Mouse (Mus musculus) neural tube, embryonic 15.5 days (tissue): ENCODE measurements around the gene Atn1. TPM values are rescaled to one million over a fixed set of nuclear protein-coding genes. Genes with fewer than 3 reads are reported as not detected.
A peak's percentile ranks its signal among the peaks of the same experiment; 100 is the strongest.

ENCODE experiments used
- ATAC-seq: fragments of 200-750 bp; cut with Nextera tagmentation; 2 replicates; pipeline ENCODE4 v1.8.0; 2017; ENCODE audit warnings: mild to moderate bottlenecking, moderate TSS enrichment, moderate library complexity; ENCODE audit not compliant: low FRiP score
- H3K27ac ChIP-seq: fragments of 300-500 bp; sonication (generic); replicated peaks from 2 replicates; pipeline ENCODE4 v1.5.1; 2015; ENCODE audit warnings: mild to moderate bottlenecking, inconsistent platforms
- H3K27me3 ChIP-seq: fragments of 300-500 bp; sonication (generic); replicated peaks from 2 replicates; pipeline ENCODE4 v1.6.1; 2015; ENCODE audit warnings: inconsistent platforms
- H3K36me3 ChIP-seq: fragments of 300-500 bp; sonication (generic); 2 replicates; pipeline ENCODE4 v1.6.1; 2015; ENCODE audit warnings: inconsistent platforms
- H3K4me1 ChIP-seq: fragments of 300-500 bp; sonication (generic); 2 replicates; pipeline ENCODE4 v1.6.1; 2015; ENCODE audit warnings: inconsistent platforms
- H3K4me2 ChIP-seq: fragments of 300-500 bp; sonication (generic); 2 replicates; pipeline ENCODE4 v1.6.1; 2015; ENCODE audit warnings: inconsistent platforms, mild to moderate bottlenecking, moderate library complexity
- H3K4me3 ChIP-seq: fragments of 300-500 bp; sonication (generic); replicated peaks from 2 replicates; pipeline ENCODE4 v1.5.1; 2015; ENCODE audit warnings: mild to moderate bottlenecking, inconsistent platforms
- H3K9ac ChIP-seq: fragments of 300-500 bp; sonication (generic); replicated peaks from 2 replicates; pipeline ENCODE4 v1.6.1; 2015; ENCODE audit warnings: mild to moderate bottlenecking, inconsistent platforms
- H3K9me3 ChIP-seq: fragments of 300-500 bp; sonication (generic); replicated peaks from 2 replicates; pipeline ENCODE4 v1.6.1; 2016; ENCODE audit warnings: inconsistent platforms
- WGBS: fragments of 180-500 bp; shearing (Covaris S2); methylation state at CpG from one replicate; pipeline ENCODE4 v1.1.7; 2015; ENCODE audit warnings: mixed read lengths; 5-methylcytosine and 5-hydroxymethylcytosine counted together
- polyA plus RNA-seq: library from polyadenylated mRNA; unstranded; fragments of >200 nt; fragmentation: Nextera tagmentation; extraction: Ambion mirVana; gene quantifications from 2 replicates; pipeline ENCODE4 v1.2.1, GENCODE M21; 2015

The Atn1 gene
- polyA plus RNA-seq, 1 experiment from 2014 or later: 23.1 TPM

- Histone ChIP-seq H3K4me1 (no peaks in the 10 kb centered on the region), H3K9ac (no peak overlapping the region), H3K36me3 (peaks cover 64% of the 10 kb centered on the region), H3K27ac (no peak overlapping the region), H3K27me3 (no peaks in the 10 kb centered on the region), H3K9me3 (no peaks in the 10 kb centered on the region), H3K4me2 (no peak overlapping the region), H3K4me3 (no peak overlapping the region)
- WGBS: 60% methylated on average over 3 of the region's 3 CpGs
- peak; percentile 59 for ATAC-seq
Measured at GRCm38 (mm10) chr6:124702784-124703103, 53.6 kb downstream of the Atn1 start.

- Histone ChIP-seq H3K4me1 (no peaks in the 10 kb centered on the region), H3K9ac (no peak overlapping the region), H3K27ac (no peak overlapping the region), H3K36me3 (peaks cover 60% of the 10 kb centered on the region), H3K27me3 (no peaks in the 10 kb centered on the region), H3K4me2 (no peak overlapping the region), H3K9me3 (no peaks in the 10 kb centered on the region), H3K4me3 (no peak overlapping the region)
- ATAC-seq: no peak
- WGBS: 90% methylated on average over 17 of the region's 17 CpGs
Measured at GRCm38 (mm10) chr6:124702102-124702783, 54.1 kb downstream of the Atn1 start.

GRCm38 (mm10) chr6:124701338-124701737 is 55.0 kb downstream of the Atn1 start:
- no peak overlapping the region for H3K4me3 ChIP-seq
- WGBS: 82% methylated on average over 8 of the region's 8 CpGs
- no peak overlapping the region for H3K9ac ChIP-seq
- H3K27ac ChIP-seq: no peak overlapping the region
- H3K27me3 ChIP-seq: no peaks in the 10 kb centered on the region
- no peaks in the 10 kb centered on the region for H3K4me1 ChIP-seq
- no peak for ATAC-seq
- peaks cover 60% of the 10 kb centered on the region for H3K36me3 ChIP-seq
- no peaks in the 10 kb centered on the region for H3K9me3 ChIP-seq
- no peak overlapping the region for H3K4me2 ChIP-seq

DNA sequence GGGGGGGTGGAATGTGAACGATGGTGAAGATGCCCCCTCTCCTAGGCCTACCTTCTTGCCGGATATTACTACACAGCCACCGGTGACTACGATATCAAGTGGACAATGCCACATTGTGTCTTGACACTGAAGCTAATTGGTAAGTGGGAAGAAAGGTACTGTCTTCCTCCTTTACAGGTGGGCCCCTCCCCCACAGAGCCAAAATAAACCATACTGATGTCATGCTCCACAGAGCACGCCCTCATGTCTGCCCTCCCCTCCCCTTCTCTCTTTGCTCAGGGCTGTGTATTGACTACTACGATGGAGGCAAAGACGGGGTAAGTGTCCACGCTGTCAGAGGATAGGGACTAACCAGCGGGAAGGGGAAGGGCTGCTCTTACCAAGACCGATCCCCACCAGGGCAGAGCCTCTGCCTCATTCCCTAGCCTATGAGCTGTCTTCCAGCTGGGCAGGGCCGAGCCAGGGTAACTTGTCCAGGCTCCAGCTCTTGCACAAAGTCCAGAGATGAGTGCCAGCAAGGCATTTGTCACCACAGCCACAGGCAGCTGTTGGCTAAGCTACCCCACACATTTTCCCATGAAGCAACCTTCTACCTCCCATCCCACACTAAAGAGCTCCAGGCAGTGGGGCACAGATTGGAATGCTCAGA is 56.2 kb downstream of the Atn1 start:
- Histone ChIP-seq H3K9ac (no peak overlapping the region), H3K9me3 (no peaks in the 10 kb centered on the region), H3K4me1 (no peaks in the 10 kb centered on the region), H3K4me3 (no peak overlapping the region), H3K27me3 (no peaks in the 10 kb centered on the region), H3K36me3 (peaks cover 53% of the 10 kb centered on the region), H3K4me2 (no peak overlapping the region), H3K27ac (no peak overlapping the region)
- WGBS: 84% methylated on average over 11 of the region's 11 CpGs
- no peak for ATAC-seq

GRCm38 (mm10) chr6:124699366-124699765 is 57.0 kb downstream of the Atn1 start:
- H3K27me3 ChIP-seq: no peaks in the 10 kb centered on the region
- no peak overlapping the region for H3K4me2 ChIP-seq
- no peak for ATAC-seq
- H3K36me3 ChIP-seq: peaks cover 46% of the 10 kb centered on the region
- H3K27ac ChIP-seq: no peak overlapping the region
- peaks cover 5% of the 10 kb centered on the region for H3K4me1 ChIP-seq
- WGBS: 86% methylated on average over 4 of the region's 4 CpGs
- no peaks in the 10 kb centered on the region for H3K9me3 ChIP-seq
- no peak overlapping the region for H3K9ac ChIP-seq
- no peak overlapping the region for H3K4me3 ChIP-seq

DNA sequence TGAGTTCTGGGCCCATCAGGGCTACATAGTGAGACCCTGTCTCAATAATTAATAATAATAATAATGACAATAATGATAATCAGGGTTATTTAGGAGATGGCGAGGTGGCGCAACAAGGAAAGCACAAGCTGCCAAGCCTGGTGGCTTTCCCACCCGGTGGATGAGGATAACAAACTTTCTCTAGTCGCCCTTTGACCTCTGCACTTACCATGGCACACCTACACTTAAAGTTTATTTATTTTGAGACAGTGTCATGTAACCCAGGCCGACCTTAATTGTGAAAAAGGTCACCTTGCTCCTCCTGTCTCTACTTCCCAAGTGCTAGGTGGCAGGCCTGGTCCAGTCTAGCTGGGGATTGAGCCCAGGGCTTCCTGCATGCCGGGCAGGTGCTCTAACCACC is 57.6 kb downstream of the Atn1 start:
- Histone ChIP-seq H3K9ac (no peak overlapping the region), H3K36me3 (peaks cover 40% of the 10 kb centered on the region), H3K4me2 (no peak overlapping the region), H3K27ac (no peak overlapping the region), H3K27me3 (no peaks in the 10 kb centered on the region), H3K4me3 (no peak overlapping the region), H3K9me3 (no peaks in the 10 kb centered on the region), H3K4me1 (peaks cover 11% of the 10 kb centered on the region)
- ATAC-seq: no peak
- WGBS: 90% methylated on average over 6 of the region's 6 CpGs

- no peak overlapping the region for H3K4me3 ChIP-seq
- peaks cover 19% of the 10 kb centered on the region for H3K36me3 ChIP-seq
- 90% methylated on average over 7 of the region's 7 CpGs for WGBS
- H3K27ac ChIP-seq: no peak overlapping the region
- no peak overlapping the region for H3K9ac ChIP-seq
- no peaks in the 10 kb centered on the region for H3K27me3 ChIP-seq
- ATAC-seq: no peak
- H3K4me2 ChIP-seq: no peak overlapping the region
- H3K4me1 ChIP-seq: peaks cover 13% of the 10 kb centered on the region
- no peaks in the 10 kb centered on the region for H3K9me3 ChIP-seq
Measured at GRCm38 (mm10) chr6:124696441-124697150, 59.7 kb downstream of the Atn1 start.

DNA sequence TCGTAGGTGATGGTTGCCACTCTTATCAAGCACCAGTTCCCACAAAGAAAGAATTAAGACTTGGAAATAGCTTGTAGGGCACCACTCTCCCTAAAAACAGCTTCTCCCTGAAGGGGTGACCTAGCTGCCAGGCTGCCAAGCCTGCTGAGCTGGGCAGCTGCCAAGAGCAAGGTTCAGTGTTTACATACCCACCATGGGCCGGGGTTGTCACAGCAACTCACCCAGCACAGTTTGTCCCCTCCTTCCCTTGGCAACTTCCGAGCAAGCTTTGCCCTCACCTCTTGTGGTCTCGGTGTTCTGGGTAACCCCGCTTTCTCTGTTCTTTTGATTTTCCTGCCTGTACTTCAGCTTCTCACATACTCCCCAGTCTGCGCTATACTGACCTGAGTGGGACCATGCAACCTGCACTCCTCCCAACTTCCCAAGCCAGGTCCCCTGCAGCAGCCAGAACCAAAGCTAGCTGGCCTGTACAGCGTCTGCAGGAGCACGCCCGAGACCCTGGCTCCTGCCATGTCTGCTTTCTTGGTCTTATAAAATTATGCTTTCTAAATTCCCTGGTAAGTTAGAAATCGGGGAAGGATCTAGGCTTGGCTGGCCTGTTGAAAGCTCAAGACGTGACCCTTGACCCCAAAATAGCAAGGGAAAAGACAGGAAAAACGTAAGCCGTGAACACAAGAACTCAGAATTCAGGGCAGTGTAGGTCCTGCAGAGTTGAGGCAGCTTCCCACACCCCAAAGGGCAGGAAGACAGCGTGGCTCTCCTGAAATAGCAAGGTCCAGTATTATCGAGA is 62.0 kb downstream of the Atn1 start:
- no peak overlapping the region; the same call in 1 of the 2 replicates for H3K9ac ChIP-seq
- H3K4me2 ChIP-seq: peak overlapping the region; percentile 7; the same call in 1 of the 2 replicates
- H3K27ac ChIP-seq: peak overlapping the region; percentile 58
- peaks cover 9% of the 10 kb centered on the region; the same call in 1 of the 2 replicates for H3K36me3 ChIP-seq
- ATAC-seq: peak; percentile 63
- no peak overlapping the region for H3K4me3 ChIP-seq
- no peaks in the 10 kb centered on the region for H3K27me3 ChIP-seq
- H3K9me3 ChIP-seq: no peaks in the 10 kb centered on the region
- 79% methylated on average over 15 of the region's 15 CpGs for WGBS
- peaks cover 13% of the 10 kb centered on the region for H3K4me1 ChIP-seq

DNA sequence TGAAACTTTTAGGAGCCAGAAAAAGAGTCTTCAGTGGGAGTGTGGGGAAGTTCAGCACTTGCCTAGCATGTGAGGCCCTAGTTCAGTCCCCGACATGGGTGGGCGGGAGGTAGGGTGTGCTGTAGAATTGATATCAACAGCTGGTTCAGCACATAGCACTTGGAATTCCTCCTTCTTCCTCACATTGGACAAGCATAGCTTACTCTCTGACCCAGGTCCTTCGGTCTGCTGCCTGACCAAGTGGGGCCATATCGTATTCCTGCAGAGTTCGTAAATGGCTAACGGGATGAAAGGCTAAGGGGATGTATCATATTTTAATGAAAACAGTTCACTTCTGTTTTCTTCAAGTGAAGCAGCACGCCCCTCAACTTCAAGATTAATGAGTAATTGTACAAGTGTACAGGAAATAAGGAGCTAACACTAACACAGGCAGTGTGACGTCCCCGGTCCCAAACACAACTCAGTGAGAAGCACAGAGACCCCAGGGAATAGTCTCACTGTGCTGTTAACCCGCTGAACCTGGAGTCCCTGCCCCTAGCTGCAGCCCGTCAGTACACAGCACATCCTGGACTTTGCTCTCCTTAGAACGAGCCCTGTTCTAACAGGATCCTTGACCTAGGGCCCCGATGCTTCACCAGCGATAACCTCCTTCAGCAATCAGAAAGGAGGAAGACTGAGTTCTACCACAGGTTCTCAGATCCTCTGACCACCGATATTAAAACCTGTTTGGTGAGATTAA is 62.9 kb downstream of the Atn1 start:
- H3K27me3 ChIP-seq: no peaks in the 10 kb centered on the region
- no peak overlapping the region for H3K4me2 ChIP-seq
- no peak overlapping the region for H3K9ac ChIP-seq
- ATAC-seq: no peak
- peaks cover 13% of the 10 kb centered on the region for H3K4me1 ChIP-seq
- H3K9me3 ChIP-seq: no peaks in the 10 kb centered on the region
- WGBS: 84% methylated on average over 15 of the region's 15 CpGs
- H3K4me3 ChIP-seq: no peak overlapping the region
- 0 out of 2 replicates have a peak overlapping the region, but pooled peaks have one; percentile 15 for H3K27ac ChIP-seq
- peaks cover 4% of the 10 kb centered on the region; the same call in 1 of the 2 replicates for H3K36me3 ChIP-seq
